12 mouse cellular contexts compared by ENCODE assay signal in genomic region chr15:11479166-11479944, GRCm38 (mm10).
A peak's percentile ranks its signal among the peaks of the same experiment; 100 is the strongest.
DNase-seq lines count a peak whose midpoint lies in the region; ATAC-seq and TF ChIP-seq lines count a peak whose summit lies in the region.
"Had no signal": no experiment of that assay in that cellular context is flagged by ENCODE, and none has a peak within 500 bp of the region (broad histone marks: within the 10 kb centered on the region; RNA-seq: fewer than 3 reads in every experiment).

No protein-coding gene starts in this region.

- H3K9me3 ChIP-seq in forebrain, postnatal 0 days (ENCODE audit: low read length), result no peaks in the 10 kb centered on the region
- no peaks in the 10 kb centered on the region for H3K9me3 ChIP-seq in forebrain, embryonic 11.5 days (ENCODE audit: control insufficient read depth, low read length)
- H3K9me3 ChIP-seq in lung, embryonic 14.5 days (ENCODE audit: low read depth, low read length), result no peaks in the 10 kb centered on the region
- no peaks in the 10 kb centered on the region for H3K9me3 ChIP-seq in stomach, postnatal 0 days (ENCODE audit: control insufficient read depth, low read length)
- no peaks in the 10 kb centered on the region for H3K9me3 ChIP-seq in neural tube, embryonic 15.5 days (replicated peaks)
- H3K9me3 ChIP-seq: limb, embryonic 15.5 days had no signal

- DNase-seq in forebrain, postnatal 0 days, result peak; percentile 70
- no peak for DNase-seq in forebrain, embryonic 11.5 days (ENCODE audit: low spot score)
- peak; percentile 52 for DNase-seq in lung, embryonic 14.5 days
- DNase-seq in lung, adult 2 months, result no peak
- peak; percentile 7 to 18 for DNase-seq in layer of hippocampus, postnatal 14 days (ENCODE audit: low spot score in 2 of 2)
- DNase-seq in stomach, postnatal 0 days (ENCODE audit: low spot score), result no peak
- DNase-seq in urinary bladder, postnatal 10 days (ENCODE audit: low spot score), result no peak
- DNase-seq: gastrocnemius, postnatal 25 days; kidney, postnatal 10 days had no signal

- H3K4me3 ChIP-seq in forebrain, postnatal 0 days (ENCODE audit: low read depth, low read length), result no peak overlapping the region
- no peak overlapping the region for H3K4me3 ChIP-seq in forebrain, embryonic 11.5 days (ENCODE audit: low read depth, low read length)
- no peak overlapping the region for H3K4me3 ChIP-seq in lung, embryonic 14.5 days (ENCODE audit: low read depth, low read length)
- H3K4me3 ChIP-seq in lung, adult 2 months (replicated peaks; ENCODE audit: extremely low read depth, low read depth, low read length), result no peak overlapping the region
- H3K4me3 ChIP-seq in stomach, postnatal 0 days (ENCODE audit: low read depth, low read length), result no peak overlapping the region
- no peak overlapping the region for H3K4me3 ChIP-seq in neural tube, embryonic 15.5 days (replicated peaks)
- H3K4me3 ChIP-seq: limb, embryonic 15.5 days had no signal

- TF ChIP-seq CTCF in forebrain, postnatal 0 days (IDR thresholded peaks at IDR 0.05; ENCODE audit: low read depth), result no peak
- TF ChIP-seq CTCF in lung, embryonic 14.5 days (IDR thresholded peaks at IDR 0.05; ENCODE audit: low read depth), result no peak
- TF ChIP-seq CTCF in lung, adult 2 months (IDR thresholded peaks at IDR 0.05; ENCODE audit: insufficient read depth, low read length), result no peak
- TF ChIP-seq CTCF in stomach, postnatal 0 days (IDR thresholded peaks at IDR 0.05; ENCODE audit: low read depth), result peak; percentile 33; the same call in 1 of the 2 replicates

- TF ChIP-seq POLR2A in lung, adult 2 months (IDR thresholded peaks at IDR 0.05; ENCODE audit: borderline replicate concordance, extremely low read depth, low read depth, low read length), result no peak

- H3K4me1 ChIP-seq in forebrain, postnatal 0 days (ENCODE audit: insufficient read depth), result no peaks in the 10 kb centered on the region
- no peaks in the 10 kb centered on the region for H3K4me1 ChIP-seq in forebrain, embryonic 11.5 days (replicated peaks; ENCODE audit: control insufficient read depth, insufficient read depth, low read length)
- H3K4me1 ChIP-seq in lung, embryonic 14.5 days (ENCODE audit: insufficient read depth), result no peaks in the 10 kb centered on the region
- H3K4me1 ChIP-seq in lung, adult 2 months (ENCODE audit: control insufficient read depth, insufficient read depth, low read length), result no peaks in the 10 kb centered on the region
- no peaks in the 10 kb centered on the region for H3K4me1 ChIP-seq in stomach, postnatal 0 days (replicated peaks; ENCODE audit: control insufficient read depth, insufficient read depth)
- no peaks in the 10 kb centered on the region for H3K4me1 ChIP-seq in neural tube, embryonic 15.5 days
- H3K4me1 ChIP-seq: limb, embryonic 15.5 days had no signal

- peak; percentile 86 for ATAC-seq in forebrain, postnatal 0 days
- no peak for ATAC-seq in forebrain, embryonic 11.5 days (replicated peaks; ENCODE audit: low FRiP score)
- no peak for ATAC-seq in lung, embryonic 14.5 days (ENCODE audit: insufficient read depth)
- no peak for ATAC-seq in stomach, postnatal 0 days (ENCODE audit: low FRiP score, low TSS enrichment)
- ATAC-seq in neural tube, embryonic 15.5 days (ENCODE audit: low FRiP score), result no peak
- ATAC-seq: lung, postnatal 0 days had no signal

- peak overlapping the region; percentile 20; the same call in 1 of the 2 replicates for H3K4me2 ChIP-seq in forebrain, postnatal 0 days (ENCODE audit: low read depth)
- no peak overlapping the region for H3K4me2 ChIP-seq in forebrain, embryonic 11.5 days (ENCODE audit: low read depth, low read length, severe bottlenecking)
- H3K4me2 ChIP-seq in lung, embryonic 14.5 days, result no peak overlapping the region
- no peak overlapping the region for H3K4me2 ChIP-seq in stomach, postnatal 0 days (replicated peaks; ENCODE audit: low read depth)
- H3K4me2 ChIP-seq in neural tube, embryonic 15.5 days, result no peak overlapping the region
- H3K4me2 ChIP-seq: limb, embryonic 15.5 days had no signal

- WGBS in forebrain, postnatal 0 days, result 46% methylated on average over 14 of the region's 14 CpGs
- WGBS in forebrain, embryonic 11.5 days, result 79% methylated on average over 14 of the region's 14 CpGs
- WGBS in lung, embryonic 14.5 days, result 63% methylated on average over 14 of the region's 14 CpGs
- 72% methylated on average over 14 of the region's 14 CpGs for WGBS in lung, adult 2 months
- 52% methylated on average over 14 of the region's 14 CpGs for WGBS in stomach, postnatal 0 days
- WGBS in neural tube, embryonic 15.5 days, result 68% methylated on average over 14 of the region's 14 CpGs

- H3K9ac ChIP-seq in forebrain, postnatal 0 days, result no peak overlapping the region
- H3K9ac ChIP-seq in forebrain, embryonic 11.5 days (ENCODE audit: low read length), result no peak overlapping the region
- H3K9ac ChIP-seq in lung, embryonic 14.5 days, result no peak overlapping the region
- H3K9ac ChIP-seq in stomach, postnatal 0 days (ENCODE audit: low read length), result no peak overlapping the region
- H3K9ac ChIP-seq in neural tube, embryonic 15.5 days (replicated peaks), result no peak overlapping the region
- H3K9ac ChIP-seq: limb, embryonic 15.5 days had no signal

- no peak for TF ChIP-seq EP300 in stomach, postnatal 0 days (optimal IDR thresholded peaks at IDR 0.05)

- no peaks in the 10 kb centered on the region for H3K36me3 ChIP-seq in forebrain, postnatal 0 days (ENCODE audit: insufficient read depth)
- H3K36me3 ChIP-seq in forebrain, embryonic 11.5 days (ENCODE audit: control insufficient read depth, insufficient read depth, low read length), result no peaks in the 10 kb centered on the region
- H3K36me3 ChIP-seq in lung, embryonic 14.5 days (ENCODE audit: insufficient read depth), result no peaks in the 10 kb centered on the region
- no peaks in the 10 kb centered on the region for H3K36me3 ChIP-seq in stomach, postnatal 0 days (ENCODE audit: control insufficient read depth, insufficient read depth, low read length)
- H3K36me3 ChIP-seq in neural tube, embryonic 15.5 days, result no peaks in the 10 kb centered on the region
- H3K36me3 ChIP-seq: limb, embryonic 15.5 days had no signal

- no peak overlapping the region for H3K27ac ChIP-seq in forebrain, postnatal 0 days (ENCODE audit: low read depth, low read length)
- no peak overlapping the region for H3K27ac ChIP-seq in forebrain, embryonic 11.5 days (ENCODE audit: low read depth, low read length)
- H3K27ac ChIP-seq in lung, embryonic 14.5 days (ENCODE audit: low read depth), result no peak overlapping the region
- H3K27ac ChIP-seq in stomach, postnatal 0 days (replicated peaks), result no peak overlapping the region
- H3K27ac ChIP-seq in neural tube, embryonic 15.5 days (replicated peaks), result no peak overlapping the region
- H3K27ac ChIP-seq: limb, embryonic 15.5 days had no signal

- H3K27me3 ChIP-seq in forebrain, postnatal 0 days (ENCODE audit: insufficient read depth, low read length), result no peaks in the 10 kb centered on the region
- H3K27me3 ChIP-seq in forebrain, embryonic 11.5 days (ENCODE audit: control insufficient read depth, insufficient read depth, low read length), result no peaks in the 10 kb centered on the region
- H3K27me3 ChIP-seq in lung, embryonic 14.5 days (ENCODE audit: insufficient read depth, low read length), result no peaks in the 10 kb centered on the region
- H3K27me3 ChIP-seq in stomach, postnatal 0 days (ENCODE audit: control insufficient read depth, insufficient read depth, low read length), result no peaks in the 10 kb centered on the region
- no peaks in the 10 kb centered on the region for H3K27me3 ChIP-seq in neural tube, embryonic 15.5 days (replicated peaks)
- H3K27me3 ChIP-seq: limb, embryonic 15.5 days had no signal

Comparison
In these comparisons a context has a peak if more than half of its experiments do, and no peak if none do; other contexts are left out.
1. DNase-seq: peak in forebrain, postnatal 0 days (single experiment), lung, embryonic 14.5 days (single experiment) and layer of hippocampus, postnatal 14 days (2 of 2); none in forebrain, embryonic 11.5 days (single experiment), lung, adult 2 months (single experiment), stomach, postnatal 0 days (single experiment) and urinary bladder, postnatal 10 days (single experiment).